Comparison of ENCODE assay signal across 38 mouse cellular contexts in the genomic region with DNA sequence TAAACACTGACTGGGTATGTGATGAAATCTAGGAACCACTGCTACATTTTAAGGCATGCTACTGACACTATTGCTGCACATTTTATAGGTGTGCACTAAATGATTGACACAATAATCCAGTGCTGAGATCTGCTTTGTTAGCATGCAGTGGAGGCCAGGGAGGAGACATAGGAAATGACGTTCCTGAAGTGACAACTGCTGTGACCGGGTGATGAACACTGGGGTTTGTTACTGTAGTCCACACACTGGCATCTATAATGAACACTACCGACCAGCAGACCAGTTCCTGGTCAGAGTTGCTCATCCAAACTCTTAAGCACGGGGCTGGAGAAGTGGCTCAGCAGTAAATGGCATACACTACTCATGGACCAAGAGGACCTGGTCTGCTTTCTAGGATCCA. TPM values are rescaled to one million over a fixed set of nuclear protein-coding genes. Genes with fewer than 3 reads are reported as not detected.
"Had no signal": no experiment of that assay in that cellular context is flagged by ENCODE, and none has a peak within 500 bp of the region (broad histone marks: within the 10 kb centered on the region; RNA-seq: fewer than 3 reads in every experiment).

No protein-coding gene starts in this region.

- H3K4me3 ChIP-seq: heart, embryonic 13.5 days; heart, embryonic 15.5 days; hindbrain, embryonic 13.5 days; hindbrain, embryonic 15.5 days; kidney, embryonic 15.5 days; layer of hippocampus, adult 2 months; limb, embryonic 13.5 days; limb, embryonic 15.5 days; liver, embryonic 12.5 days had no signal

- H3K9me3 ChIP-seq: heart, embryonic 13.5 days; heart, embryonic 15.5 days; hindbrain, embryonic 13.5 days; hindbrain, embryonic 15.5 days; kidney, embryonic 15.5 days; limb, embryonic 13.5 days; limb, embryonic 15.5 days; liver, embryonic 12.5 days had no signal

- ATAC-seq: hindbrain, postnatal 0 days; intestine, embryonic 16.5 days; liver, embryonic 12.5 days had no signal

- H3K4me1 ChIP-seq: heart, embryonic 13.5 days; heart, embryonic 15.5 days; hindbrain, embryonic 13.5 days; hindbrain, embryonic 15.5 days; limb, embryonic 13.5 days; limb, embryonic 15.5 days had no signal

- DNase-seq: gastrocnemius, postnatal 14 days; gastrocnemius, postnatal 36 days; heart, adult 18-20 months; heart, postnatal 14 days; heart, postnatal 36 days; kidney, adult 11 months; kidney, adult 2 months; kidney, adult 9 months; kidney, postnatal 25 days; kidney, postnatal 4 days; left cerebral cortex, postnatal 4 days had no signal

- H3K27me3 ChIP-seq: heart, embryonic 13.5 days; heart, embryonic 15.5 days; hindbrain, embryonic 13.5 days; hindbrain, embryonic 15.5 days; kidney, embryonic 15.5 days; limb, embryonic 13.5 days; limb, embryonic 15.5 days had no signal

- H3K36me3 ChIP-seq: heart, embryonic 13.5 days; heart, embryonic 15.5 days; hindbrain, embryonic 13.5 days; hindbrain, embryonic 15.5 days; kidney, embryonic 15.5 days; limb, embryonic 13.5 days; limb, embryonic 15.5 days; liver, embryonic 12.5 days had no signal

RNA-seq across cellular contexts. Expression of gene Fam71b, which starts 2.9 kb away (rescaled TPM):
- total RNA-seq: gastrocnemius, adult 18-20 months; gastrocnemius, adult 8-10 months; gastrocnemius, postnatal 14 days; gastrocnemius, postnatal 36 days; heart, adult 18-20 months; heart, adult 8-10 months; heart, postnatal 14 days; heart, postnatal 36 days; hematopoietic stem cell, adult 5-6 weeks; hindbrain, postnatal 0 days; layer of hippocampus, adult 2 months; layer of hippocampus, postnatal 10 days; layer of hippocampus, postnatal 25 days; left cerebral cortex, adult 8-10 months; left cerebral cortex, postnatal 10 days; left cerebral cortex, postnatal 25 days; left cerebral cortex, postnatal 4 days; liver, adult 2 months had no signal
- polyA plus RNA-seq: frontal cortex, adult 2 months; heart, embryonic 13.5 days; heart, embryonic 15.5 days; heart, postnatal 0 days; hindbrain, embryonic 11.5 days; hindbrain, embryonic 13.5 days; hindbrain, embryonic 15.5 days; hindbrain, postnatal 0 days; intestine, embryonic 14.5 days; intestine, embryonic 16.5 days; kidney, embryonic 15.5 days; kidney, postnatal 0 days; limb, embryonic 11.5 days; limb, embryonic 13.5 days; limb, embryonic 15.5 days; liver, adult 2 months; liver, embryonic 12.5 days had no signal

RNA-seq across cellular contexts. Expression of gene Itk, which starts 4.1 kb away (rescaled TPM):
- total RNA-seq: gastrocnemius, adult 8-10 months; hindbrain, postnatal 0 days had no signal
- polyA plus RNA-seq: heart, embryonic 13.5 days; heart, postnatal 0 days; hindbrain, embryonic 11.5 days; hindbrain, embryonic 13.5 days; hindbrain, embryonic 15.5 days; limb, embryonic 11.5 days; liver, embryonic 12.5 days had no signal
